Mouse (Mus musculus): Measurements from ENCODE around the gene Egf.

The Egf gene

GRCm38 (mm10) chr3:129714542-129715145 is 40.5 kb downstream of the Egf start:
- no peak for DNase-seq

- peak in 1 of 2 experiments; percentile 17 for DNase-seq
Measured at GRCm38 (mm10) chr3:129708157-129708556, 47.0 kb downstream of the Egf start.

GRCm38 (mm10) chr3:129698882-129699281 is 56.2 kb downstream of the Egf start:
- no peak for DNase-seq

GRCm38 (mm10) chr3:129698365-129698764 is 56.8 kb downstream of the Egf start:
- DNase-seq: no peak

- DNase-seq: no peak
Measured at GRCm38 (mm10) chr3:129697691-129698090, 57.4 kb downstream of the Egf start.

GRCm38 (mm10) chr3:129695943-129696342 is 59.2 kb downstream of the Egf start:
- no peak for DNase-seq

- DNase-seq: no peak
Measured at GRCm38 (mm10) chr3:129693581-129693980, 61.5 kb downstream of the Egf start.

- no peak for DNase-seq
Measured at GRCm38 (mm10) chr3:129692816-129693215, 62.3 kb downstream of the Egf start.

GRCm38 (mm10) chr3:129687429-129687828 is 67.7 kb downstream of the Egf start:
- DNase-seq: no peak

GRCm38 (mm10) chr3:129686698-129687333 is 68.3 kb downstream of the Egf start:
- peak in 1 of 2 experiments; percentile 62 for DNase-seq

GRCm38 (mm10) chr3:129686196-129686595 is 68.9 kb downstream of the Egf start:
- DNase-seq: no peak

- no peak for DNase-seq
Measured at GRCm38 (mm10) chr3:129683060-129683679, 71.9 kb downstream of the Egf start.

GRCm38 (mm10) chr3:129682389-129682788 is 72.7 kb downstream of the Egf start:
- DNase-seq: no peak

- peak in 1 of 2 experiments; percentile 23 for DNase-seq
Measured at GRCm38 (mm10) chr3:129681841-129682240, 73.3 kb downstream of the Egf start.

- DNase-seq: peak in 1 of 2 experiments; percentile 13
Measured at GRCm38 (mm10) chr3:129680258-129680657, 74.9 kb downstream of the Egf start.

- DNase-seq: no peak
Measured at GRCm38 (mm10) chr3:129675923-129676322, 79.2 kb downstream of the Egf start.

- no peak for DNase-seq
Measured at GRCm38 (mm10) chr3:129663906-129664305, 91.2 kb downstream of the Egf start.

- no peak for DNase-seq
Measured at GRCm38 (mm10) chr3:129658776-129659175, 96.3 kb downstream of the Egf start.

- DNase-seq: no peak
Measured at GRCm38 (mm10) chr3:129657775-129658174, 97.3 kb downstream of the Egf start.

- no peak for DNase-seq
Measured at GRCm38 (mm10) chr3:129657222-129657621, 97.9 kb downstream of the Egf start.

GRCm38 (mm10) chr3:129656540-129656939 is 98.6 kb downstream of the Egf start:
- DNase-seq: no peak

- DNase-seq: no peak
Measured at GRCm38 (mm10) chr3:129652476-129652875, 102.6 kb downstream of the Egf start.

- DNase-seq: no peak
Measured at GRCm38 (mm10) chr3:129651765-129652164, 103.4 kb downstream of the Egf start.

GRCm38 (mm10) chr3:129650931-129651330 is 104.2 kb downstream of the Egf start:
- DNase-seq: no peak

Measured in lung, adult 18-20 months (tissue).